Mouse (Mus musculus): ENCODE results near the gene Ptgr1.

DNA sequence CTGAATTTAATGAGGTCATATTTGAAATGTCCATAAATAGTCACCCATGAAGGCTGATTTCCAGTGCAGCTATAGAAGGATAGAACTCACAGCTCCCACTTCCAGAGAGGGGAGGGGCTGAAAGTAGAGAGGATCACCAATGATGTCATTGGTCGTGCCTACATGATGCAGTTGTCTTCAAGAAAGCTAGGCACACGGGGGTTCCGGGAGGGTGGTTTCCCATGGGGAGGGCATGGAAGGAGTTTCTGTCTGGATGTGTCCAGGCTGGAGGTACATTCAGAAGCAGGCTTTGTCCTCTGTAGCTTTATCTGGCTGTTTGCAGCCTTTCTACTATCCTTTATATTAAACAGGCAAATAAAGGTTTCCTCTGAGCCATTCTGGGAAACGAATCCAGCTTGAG is 38.5 kb downstream of the Ptgr1 start:
- TF ChIP-seq TAL1 (IDR thresholded peaks at IDR 0.05; ENCODE audit: low read length) = no peak
- TF ChIP-seq GATA1 (IDR thresholded peaks at IDR 0.05; ENCODE audit: low read length) = no peak
